Mouse (Mus musculus): ENCODE measurements around the gene Slc34a3. TPM values are rescaled to one million over a fixed set of nuclear protein-coding genes. Genes with fewer than 3 reads are reported as not detected.

The Slc34a3 gene
- polyA plus RNA-seq (2015; fragmentation: Nextera tagmentation; extraction: Ambion mirVana), result 0.47 TPM in 1 of 2 replicates, not detected in the other

DNA sequence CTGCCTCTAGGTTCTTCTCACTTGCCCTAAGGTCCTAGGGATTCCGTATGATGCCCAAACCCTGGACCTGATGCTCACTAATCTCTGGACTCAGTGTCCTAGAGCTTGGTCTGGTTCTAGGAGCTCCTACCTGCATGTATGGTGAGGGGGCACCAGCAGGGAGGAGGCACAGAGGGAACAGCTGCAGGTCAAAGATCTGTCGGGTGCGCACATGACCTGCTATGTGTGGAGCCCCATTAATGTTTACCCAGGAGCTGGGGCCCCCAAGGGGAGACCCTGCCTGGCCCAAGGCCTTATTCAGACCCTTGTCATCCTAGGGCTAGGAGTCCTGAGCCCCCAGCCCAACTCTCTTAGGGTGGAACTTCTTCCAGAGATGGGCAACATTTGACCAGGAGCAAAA lies at the start of gene Slc34a3:
Gene Slc34a3 (minus strand): TSS at position 315 of the 400 bp plus-strand sequence.

DNA sequence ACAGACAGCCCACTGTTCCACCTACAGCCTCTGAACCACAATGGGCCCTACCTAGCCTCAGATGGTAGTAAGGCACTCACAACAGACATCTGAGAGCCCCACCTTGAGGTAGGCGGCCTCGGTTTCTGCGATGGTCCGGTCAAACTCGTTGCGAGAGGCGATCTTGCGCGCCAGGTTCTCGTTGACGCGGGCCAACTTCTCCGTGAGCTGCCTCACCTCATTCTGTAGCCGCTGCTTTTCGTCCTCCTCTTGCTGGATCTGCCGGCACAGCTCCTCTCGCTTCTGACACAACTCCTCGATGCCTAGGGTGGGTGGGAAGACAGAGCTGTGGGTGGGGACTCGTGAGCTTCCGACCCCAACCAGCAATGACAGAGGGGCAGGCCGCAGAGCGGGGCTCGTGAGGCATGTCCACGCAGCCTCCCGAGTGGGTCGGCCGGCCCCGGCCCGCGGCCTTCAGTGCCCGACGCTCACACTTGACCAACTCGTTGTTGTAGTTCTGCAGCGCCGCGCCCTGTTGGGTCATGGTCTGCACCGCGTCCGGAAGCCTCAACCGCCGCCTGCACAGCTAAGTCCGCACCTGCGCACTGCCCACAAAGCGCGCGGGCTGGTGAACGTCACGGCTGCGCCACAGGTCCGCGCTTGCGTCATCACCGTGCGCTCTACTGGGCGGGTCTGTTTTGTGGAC lies 37.8 kb upstream of the Slc34a3 start, which contains the start of the genes Ssna1 and Anapc2:
Gene Ssna1 (minus strand): TSS at position 612 of the 685 bp plus-strand sequence.
Gene Anapc2 (plus strand): TSS at position 652 of the 685 bp plus-strand sequence.

DNA sequence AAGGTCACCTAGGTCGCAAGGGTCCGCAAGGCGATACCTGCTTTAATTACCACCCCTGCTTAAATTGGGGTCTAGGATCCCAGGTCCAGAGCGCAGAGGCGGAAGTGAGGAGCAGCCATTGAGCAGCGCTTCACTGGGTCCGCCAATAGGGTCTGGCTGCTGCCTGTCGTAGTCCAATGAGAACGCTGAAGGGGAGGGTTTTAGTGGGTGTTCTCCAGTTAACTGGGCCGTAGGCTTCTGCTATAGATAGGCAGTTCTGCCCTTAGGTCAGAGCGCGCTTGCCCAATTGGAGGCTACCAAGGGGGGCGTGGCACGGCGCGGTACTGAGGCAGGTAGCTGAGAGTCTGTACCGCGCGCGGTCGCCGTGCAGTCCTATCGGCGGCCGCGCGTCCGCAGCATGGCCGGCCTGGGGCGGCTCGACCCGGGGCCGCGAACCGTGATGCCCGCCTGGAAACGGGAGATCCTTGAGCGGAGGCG lies 28.2 kb upstream of the Slc34a3 start, which contains the start of gene Tprn:
Gene Tprn (plus strand): TSS at position 328 of the 477 bp plus-strand sequence.

DNA sequence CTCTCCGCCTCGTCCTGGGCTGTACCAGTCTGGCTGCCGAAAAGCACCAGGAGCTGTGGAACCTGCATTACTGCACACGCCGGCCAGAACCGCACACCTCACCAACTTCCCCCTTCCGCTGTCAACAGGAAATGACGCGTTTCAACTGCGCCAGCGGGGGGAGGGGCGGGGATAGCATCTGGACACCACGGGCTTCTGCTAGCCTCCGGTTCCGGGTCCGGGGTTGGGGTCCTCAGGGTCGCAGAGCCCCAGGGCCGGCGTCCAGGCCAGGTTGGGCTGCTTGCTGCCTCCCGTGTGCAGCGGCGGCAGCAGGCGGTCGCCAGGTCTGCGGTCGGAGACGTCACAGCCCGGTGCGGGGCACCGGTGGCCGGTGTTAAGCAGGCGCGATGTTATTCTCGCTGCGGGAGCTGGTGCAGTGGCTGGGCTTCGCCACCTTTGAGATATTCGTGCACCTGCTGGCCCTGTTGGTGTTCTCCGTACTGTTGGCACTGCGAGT lies 21.2 kb upstream of the Slc34a3 start, which contains the start of gene Tmem203:
Gene Tmem203 (plus strand): TSS at position 156 of the 496 bp plus-strand sequence.

DNA sequence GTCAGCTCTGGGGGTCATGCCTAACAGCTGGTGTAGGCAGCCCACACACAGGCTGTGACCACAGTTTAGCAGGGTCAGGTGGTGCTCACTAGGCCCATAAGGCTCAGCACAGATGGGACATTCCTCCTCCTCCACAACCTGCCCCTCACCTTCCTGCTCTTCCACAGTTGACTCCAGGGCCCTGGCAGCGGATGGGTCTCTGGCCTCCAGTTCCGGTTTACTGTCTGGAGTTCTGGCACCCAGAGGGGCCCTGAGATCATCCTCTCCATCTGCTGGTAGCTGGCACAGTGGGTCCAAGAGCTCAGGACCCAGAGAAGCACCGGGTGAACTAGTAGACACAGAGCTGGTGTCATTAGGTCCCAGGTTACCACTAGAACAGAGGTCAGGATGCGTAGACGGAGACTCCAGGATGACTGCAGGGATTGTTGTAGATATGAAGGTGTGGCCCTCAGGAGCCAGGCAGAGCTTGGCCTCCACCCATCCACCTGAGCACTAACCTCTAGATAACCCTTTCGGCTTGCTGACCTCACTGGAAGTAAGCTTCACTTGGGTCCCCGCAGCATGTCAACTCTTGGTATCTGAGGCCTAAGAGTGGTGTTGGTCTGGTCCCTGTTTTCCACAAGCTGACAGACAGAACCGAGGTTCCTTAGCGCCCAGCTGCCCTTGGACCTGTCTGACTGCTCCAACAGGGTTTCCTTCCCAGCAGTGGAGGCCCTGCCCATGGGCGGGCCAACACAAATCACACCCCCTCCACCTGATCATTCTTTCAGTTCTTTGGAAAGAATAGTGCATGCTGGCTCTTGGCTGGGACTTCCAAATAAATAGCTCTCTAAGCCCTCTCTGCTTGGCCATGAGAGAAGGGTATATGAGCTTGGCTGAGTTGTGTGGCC lies 12.3 kb upstream of the Slc34a3 start, which contains the start of gene AL732309.1:
Gene AL732309.1 (minus strand): TSS at position 681 of the 890 bp plus-strand sequence.

DNA sequence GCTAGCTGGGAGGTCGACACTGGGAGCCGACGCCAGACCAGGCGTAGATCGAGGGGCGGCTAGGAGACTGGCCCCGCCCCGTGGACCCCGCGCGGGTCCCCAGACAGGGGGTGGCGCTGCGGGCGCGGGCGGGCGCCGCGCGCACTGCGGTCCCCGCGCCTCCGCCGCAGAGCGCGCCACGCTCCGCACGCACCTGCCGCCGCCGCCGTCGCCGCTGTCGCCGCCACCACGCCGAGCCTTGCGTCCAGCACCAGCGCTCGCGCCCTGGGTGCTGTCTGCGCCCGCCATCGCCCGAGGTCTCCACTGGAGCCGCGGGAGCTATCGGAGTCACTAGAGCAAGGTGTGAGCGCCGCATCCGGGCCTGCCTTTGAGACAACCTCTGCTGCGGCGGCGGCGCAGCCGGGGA lies 7.9 kb upstream of the Slc34a3 start, which contains the start of the genes Rnf208 and Cysrt1:
Gene Rnf208 (plus strand): TSS at position 155 of the 406 bp plus-strand sequence.
Gene Cysrt1 (minus strand): TSS at position 352 of the 406 bp plus-strand sequence.

DNA sequence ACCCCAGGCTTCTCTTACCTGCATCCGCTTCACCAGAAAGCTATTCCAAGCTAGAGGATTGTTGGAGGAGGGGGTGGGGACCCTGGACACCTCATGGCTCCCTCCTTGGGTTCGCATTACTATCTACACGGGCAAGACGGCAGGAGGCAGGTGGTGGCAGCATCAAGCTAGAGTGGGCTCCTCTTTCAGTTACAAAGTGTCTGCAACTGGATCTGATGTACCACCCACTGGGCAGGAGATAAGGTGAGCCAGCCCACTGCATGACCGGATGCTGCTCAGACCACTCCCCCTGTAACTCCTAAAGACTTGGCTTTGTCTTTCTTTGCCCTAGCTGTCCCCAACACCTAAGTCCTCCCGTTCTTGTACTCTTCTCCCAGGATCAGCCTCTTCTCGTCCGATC lies 2.5 kb upstream of the Slc34a3 start, which contains the start of gene Rnf224:
Gene Rnf224 (minus strand): TSS at position 174 of the 400 bp plus-strand sequence.

DNA sequence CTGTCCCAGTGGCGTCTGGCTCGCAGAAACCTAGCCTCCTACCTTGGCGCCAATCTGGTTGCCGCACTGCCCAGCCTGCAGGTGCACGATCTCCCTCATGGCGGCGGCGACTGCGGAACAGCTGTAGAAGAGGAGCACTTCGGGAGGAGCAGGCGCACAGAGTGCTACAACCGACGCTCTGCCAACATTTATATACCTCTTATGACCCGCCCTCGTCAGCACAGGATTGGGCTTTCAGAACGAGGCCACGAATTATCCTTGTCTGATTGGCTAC lies 9.7 kb downstream of the Slc34a3 start, which contains the start of gene Tubb4b:
Gene Tubb4b (minus strand): TSS at position 211 of the 274 bp plus-strand sequence.

DNA sequence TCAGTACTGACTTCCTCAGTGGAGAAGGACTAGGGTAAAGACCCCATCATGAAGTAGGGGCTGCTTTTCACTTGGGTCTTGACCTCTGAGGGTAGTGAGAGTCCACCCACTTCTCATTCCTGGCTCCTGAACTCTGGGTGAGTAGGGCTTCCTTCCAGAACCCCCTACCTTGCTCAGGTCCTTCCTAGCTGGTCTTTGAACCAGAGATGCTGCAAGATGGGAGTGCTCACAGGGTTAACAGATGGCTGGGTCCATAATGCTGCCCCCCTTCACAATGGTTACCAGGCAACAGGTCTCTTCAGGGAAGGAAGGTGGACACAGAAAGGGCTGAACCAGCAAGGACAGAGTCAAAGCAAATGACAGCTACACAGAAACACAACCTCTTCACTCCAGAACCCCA lies 15.7 kb downstream of the Slc34a3 start, which contains the start of gene Fam166a:
Gene Fam166a (plus strand): TSS at position 301 of the 400 bp plus-strand sequence.

DNA sequence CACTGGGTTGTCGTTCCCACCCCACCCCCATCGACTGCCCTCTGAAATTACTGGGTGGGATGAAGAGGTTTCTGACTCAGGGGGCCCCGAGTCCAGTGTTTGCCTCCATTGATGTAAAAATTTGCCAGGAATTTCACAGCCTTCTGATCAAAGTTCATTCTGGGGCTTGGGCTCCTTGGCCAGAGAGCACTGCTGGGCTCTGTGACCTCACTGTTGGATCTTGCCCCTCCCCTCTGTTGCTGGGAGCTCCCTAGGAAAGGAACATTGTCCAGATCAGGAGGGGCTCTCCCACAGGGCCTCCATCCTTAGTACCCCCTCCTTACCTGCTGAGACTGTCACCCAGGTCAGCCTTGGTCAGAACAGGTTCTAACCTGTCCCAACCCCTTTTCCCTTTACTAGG lies 19.7 kb downstream of the Slc34a3 start, which contains the start of gene Stpg3:
Gene Stpg3 (minus strand): TSS at position 194 of the 400 bp plus-strand sequence.

DNA sequence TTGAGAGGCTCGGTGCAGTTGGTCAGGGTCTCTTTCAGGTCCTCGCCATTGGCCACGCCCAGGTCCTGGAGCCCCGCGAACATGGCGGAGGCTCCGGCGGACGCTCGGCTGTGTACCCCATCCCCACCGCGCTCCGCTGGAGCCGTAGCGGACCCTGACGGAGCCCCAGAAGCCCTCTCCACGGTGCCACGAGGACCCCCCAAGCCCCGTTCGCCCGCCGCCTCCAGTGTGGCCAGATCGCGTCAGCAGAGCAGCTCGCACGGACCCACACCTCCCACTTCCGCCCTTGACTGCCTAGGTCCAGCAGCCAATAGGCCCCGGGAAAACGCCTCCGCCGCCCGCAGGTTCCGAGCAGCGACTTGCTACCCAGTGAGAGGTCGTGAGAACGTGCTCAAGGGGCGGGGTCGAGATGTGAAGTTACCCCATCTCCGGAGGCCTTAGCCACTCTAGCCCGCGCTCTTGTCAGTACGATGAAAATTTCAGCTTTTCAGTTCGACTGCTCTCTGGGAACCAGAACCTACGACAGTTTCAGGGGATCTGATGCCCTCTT lies 23.0 kb downstream of the Slc34a3 start, which contains the start of gene Nelfb:
Gene Nelfb (minus strand): TSS at position 369 of the 550 bp plus-strand sequence.

DNA sequence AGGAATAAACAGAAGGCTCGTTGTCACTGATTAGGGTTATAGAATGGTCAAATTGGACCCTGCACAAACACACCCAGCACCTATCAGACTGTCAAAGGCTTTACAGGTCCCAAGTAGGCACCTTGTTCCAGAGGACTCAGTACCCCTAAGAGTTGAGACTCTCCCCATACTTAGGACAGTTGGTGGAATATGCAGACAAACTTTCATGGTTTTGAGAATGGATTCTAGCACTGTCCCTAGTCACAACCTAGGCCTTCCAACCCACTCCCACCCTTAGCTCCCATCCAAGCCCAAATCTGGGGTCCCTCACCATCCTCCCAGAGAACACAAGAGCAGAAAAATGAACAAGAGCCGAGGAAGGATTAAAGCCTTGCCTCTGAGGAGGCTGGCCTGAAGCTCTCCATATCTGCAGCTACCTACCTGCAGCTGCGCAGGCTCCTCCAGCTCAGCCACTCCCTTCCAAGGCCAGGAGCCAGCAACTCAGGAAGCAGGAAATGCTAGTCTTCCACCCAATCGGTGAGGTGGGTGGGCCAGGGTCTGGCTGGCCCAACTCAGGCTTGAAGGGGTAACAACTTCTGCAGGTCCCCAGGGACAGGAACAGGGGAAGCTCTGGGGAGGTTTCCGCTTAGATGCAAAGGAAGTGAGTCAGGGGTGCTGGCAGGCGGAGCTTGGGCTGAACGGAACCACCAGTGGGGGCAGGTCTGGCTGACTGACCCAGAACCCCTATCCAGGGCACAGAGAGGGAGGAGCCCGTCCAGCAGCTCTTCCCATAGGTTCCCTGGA lies 37.8 kb downstream of the Slc34a3 start, which contains the start of gene Tor4a:
Gene Tor4a (minus strand): TSS at position 715 of the 783 bp plus-strand sequence.

DNA sequence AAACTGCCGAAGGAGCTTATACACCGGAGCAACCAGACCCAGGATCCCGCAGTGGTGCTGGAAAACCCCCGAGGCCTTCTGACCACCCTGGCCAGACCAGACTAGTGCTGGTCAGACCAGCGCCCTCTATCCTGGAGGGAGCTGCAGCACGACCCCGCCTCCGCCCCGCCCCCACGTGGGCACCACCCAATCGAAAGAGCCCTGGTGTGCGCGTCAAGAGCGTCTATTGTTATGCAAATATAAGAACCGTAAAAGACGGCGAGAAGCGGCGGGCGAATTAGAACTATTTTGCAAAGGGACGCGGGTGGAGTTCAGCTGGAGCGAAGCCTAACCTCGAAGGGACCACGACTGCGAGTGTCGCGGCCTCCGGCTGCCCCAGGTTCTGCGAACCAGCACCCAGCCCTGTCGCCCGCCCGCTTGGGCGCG lies 53.7 kb downstream of the Slc34a3 start, which contains the start of gene Nrarp:
Gene Nrarp (plus strand): TSS at position 281 of the 426 bp plus-strand sequence.

Other genes with a start within 250 kb of the Slc34a3 start
- 54.6 and 57.0 TPM in 2 replicates for gene Nsmf, start 180.0 kb downstream of the Slc34a3 start, polyA plus RNA-seq (2015; fragmentation: Nextera tagmentation; extraction: Ambion mirVana)
- 0.36 and 0.76 TPM in 2 replicates for gene Entpd8, start 154.1 kb downstream of the Slc34a3 start, polyA plus RNA-seq (2015; fragmentation: Nextera tagmentation; extraction: Ambion mirVana)
- 0.17 TPM in 2 replicates for gene Noxa1, start 139.2 kb downstream of the Slc34a3 start, polyA plus RNA-seq (2015; fragmentation: Nextera tagmentation; extraction: Ambion mirVana)
- gene Nrarp, start 53.6 kb downstream of the Slc34a3 start, polyA plus RNA-seq (2015; fragmentation: Nextera tagmentation; extraction: Ambion mirVana), result 5.6 and 6.7 TPM in 2 replicates
- 14.6 and 20.3 TPM in 2 replicates for gene Tor4a, start 37.5 kb downstream of the Slc34a3 start, polyA plus RNA-seq (2015; fragmentation: Nextera tagmentation; extraction: Ambion mirVana)
- 47.4 and 61.9 TPM in 2 replicates for gene Nelfb, start 22.9 kb downstream of the Slc34a3 start, polyA plus RNA-seq (2015; fragmentation: Nextera tagmentation; extraction: Ambion mirVana)
- gene Stpg3, start 19.7 kb downstream of the Slc34a3 start, polyA plus RNA-seq (2015; fragmentation: Nextera tagmentation; extraction: Ambion mirVana), result not detected in 2 replicates
- gene Fam166a, start 15.6 kb downstream of the Slc34a3 start, polyA plus RNA-seq (2015; fragmentation: Nextera tagmentation; extraction: Ambion mirVana), result 0.12 and 0.58 TPM in 2 replicates
- 217 and 219 TPM in 2 replicates for gene Tubb4b, start 9.7 kb downstream of the Slc34a3 start, polyA plus RNA-seq (2015; fragmentation: Nextera tagmentation; extraction: Ambion mirVana)
- gene Rnf224, start 2.4 kb upstream of the Slc34a3 start, polyA plus RNA-seq (2015; fragmentation: Nextera tagmentation; extraction: Ambion mirVana), result not detected in 2 replicates
- gene Rnf208, start 7.9 kb upstream of the Slc34a3 start, polyA plus RNA-seq (2015; fragmentation: Nextera tagmentation; extraction: Ambion mirVana), result 12.9 and 25.4 TPM in 2 replicates
- gene Cysrt1, start 8.1 kb upstream of the Slc34a3 start, polyA plus RNA-seq (2015; fragmentation: Nextera tagmentation; extraction: Ambion mirVana), result 1.8 TPM in 1 of 2 replicates, not detected in the other
- 2.5 and 2.8 TPM in 2 replicates for gene AL732309.1, start 12.5 kb upstream of the Slc34a3 start, polyA plus RNA-seq (2015; fragmentation: Nextera tagmentation; extraction: Ambion mirVana)
- 61.5 and 81.2 TPM in 2 replicates for gene Tmem203, start 21.1 kb upstream of the Slc34a3 start, polyA plus RNA-seq (2015; fragmentation: Nextera tagmentation; extraction: Ambion mirVana)
- gene Tprn, start 28.3 kb upstream of the Slc34a3 start, polyA plus RNA-seq (2015; fragmentation: Nextera tagmentation; extraction: Ambion mirVana), result 5.6 and 7.3 TPM in 2 replicates
- 157 and 205 TPM in 2 replicates for gene Ssna1, start 38.1 kb upstream of the Slc34a3 start, polyA plus RNA-seq (2015; fragmentation: Nextera tagmentation; extraction: Ambion mirVana)
- 61.4 and 81.5 TPM in 2 replicates for gene Anapc2, start 38.1 kb upstream of the Slc34a3 start, polyA plus RNA-seq (2015; fragmentation: Nextera tagmentation; extraction: Ambion mirVana)
- not detected in 2 replicates for gene Tmem210, start 53.8 kb upstream of the Slc34a3 start, polyA plus RNA-seq (2015; fragmentation: Nextera tagmentation; extraction: Ambion mirVana)
- 0.11 TPM in 1 of 2 replicates, not detected in the other for gene Lrrc26, start 55.6 kb upstream of the Slc34a3 start, polyA plus RNA-seq (2015; fragmentation: Nextera tagmentation; extraction: Ambion mirVana)
- 4.9 and 7.5 TPM in 2 replicates for gene Grin1, start 84.8 kb upstream of the Slc34a3 start, polyA plus RNA-seq (2015; fragmentation: Nextera tagmentation; extraction: Ambion mirVana)
- gene Man1b1, start 98.0 kb upstream of the Slc34a3 start, polyA plus RNA-seq (2015; fragmentation: Nextera tagmentation; extraction: Ambion mirVana), result 47.2 and 52.7 TPM in 2 replicates
- 30.8 and 45.6 TPM in 2 replicates for gene Dpp7, start 122.0 kb upstream of the Slc34a3 start, polyA plus RNA-seq (2015; fragmentation: Nextera tagmentation; extraction: Ambion mirVana)
- 40.5 and 44.9 TPM in 2 replicates for gene Uap1l1, start 131.3 kb upstream of the Slc34a3 start, polyA plus RNA-seq (2015; fragmentation: Nextera tagmentation; extraction: Ambion mirVana)
- 8.1 and 10.7 TPM in 2 replicates for gene Sapcd2, start 138.0 kb upstream of the Slc34a3 start, polyA plus RNA-seq (2015; fragmentation: Nextera tagmentation; extraction: Ambion mirVana)
- gene Entpd2, start 161.5 kb upstream of the Slc34a3 start, polyA plus RNA-seq (2015; fragmentation: Nextera tagmentation; extraction: Ambion mirVana), result 13.6 and 20.3 TPM in 2 replicates
- 93.9 and 115 TPM in 2 replicates for gene Npdc1, start 165.0 kb upstream of the Slc34a3 start, polyA plus RNA-seq (2015; fragmentation: Nextera tagmentation; extraction: Ambion mirVana)
- gene Fut7, start 188.9 kb upstream of the Slc34a3 start, polyA plus RNA-seq (2015; fragmentation: Nextera tagmentation; extraction: Ambion mirVana), result 0.14 and 0.22 TPM in 2 replicates
- 4.9 and 6.6 TPM in 2 replicates for gene Abca2, start 194.3 kb upstream of the Slc34a3 start, polyA plus RNA-seq (2015; fragmentation: Nextera tagmentation; extraction: Ambion mirVana)
- gene Clic3, start 222.5 kb upstream of the Slc34a3 start, polyA plus RNA-seq (2015; fragmentation: Nextera tagmentation; extraction: Ambion mirVana), result 6.1 and 6.2 TPM in 2 replicates
- gene Paxx, start 226.7 kb upstream of the Slc34a3 start, polyA plus RNA-seq (2015; fragmentation: Nextera tagmentation; extraction: Ambion mirVana), result 53.8 and 58.8 TPM in 2 replicates
- gene Ptgds, start 235.7 kb upstream of the Slc34a3 start, polyA plus RNA-seq (2015; fragmentation: Nextera tagmentation; extraction: Ambion mirVana), result 8.3 and 9.6 TPM in 2 replicates

Data from adrenal gland, postnatal 0 days (tissue).